Mouse (Mus musculus) CH12.LX (cell line): ENCODE data around the gene Ppip5k2. TPM values are rescaled to one million over a fixed set of nuclear protein-coding genes. Genes with fewer than 3 reads are reported as not detected.

Experiments used
- DNase-seq: peaks from one replicate; pipeline ENCODE4 v3.0.0-alpha.2; 2013; ENCODE audit errors: extremely low read depth
- H3K27ac ChIP-seq: 2 replicates; pipeline ENCODE4 v1.5.1; 2012; ENCODE audit warnings: low read depth, mild to moderate bottlenecking, control low read depth, moderate library complexity; ENCODE audit not compliant: insufficient read depth
- H3K27me3 ChIP-seq: replicated peaks from 2 replicates; pipeline ENCODE3; 2012; ENCODE audit warnings: inconsistent platforms
- H3K36me3 ChIP-seq, 2 experiments: replicated peaks in 1 of 2; 2 replicates each; pipeline versions ENCODE3 to v1.6.1; 2012; ENCODE audit warnings: inconsistent platforms in 1 of 2, low read length in 1 of 2, mild to moderate bottlenecking in 1 of 2, mixed read lengths in 1 of 2, moderate library complexity in 1 of 2; ENCODE audit not compliant: control insufficient read depth in 1 of 2, insufficient read depth in 1 of 2
- H3K4me1 ChIP-seq, 2 experiments: 2 replicates each; pipeline ENCODE4 v1.6.1; 2012; ENCODE audit warnings: inconsistent platforms in 1 of 2, moderate library complexity in 1 of 2; ENCODE audit not compliant: insufficient read depth in 2 of 2, control insufficient read depth in 1 of 2
- H3K4me2 ChIP-seq: 2 replicates; pipeline ENCODE4 v1.6.1; 2012; ENCODE audit warnings: low read depth, mild to moderate bottlenecking, control low read depth; ENCODE audit not compliant: poor library complexity, insufficient read depth, severe bottlenecking
- H3K4me3 ChIP-seq, 3 experiments: fragments of 150-350 bp in 1 of 3; sonication (generic) in 1 of 3; replicated peaks in 1 of 3; 2 replicates each; pipeline versions ENCODE3 to v1.5.1; 2011 to 2012; ENCODE audit warnings: low read depth in 2 of 3, low read length in 2 of 3, mild to moderate bottlenecking in 2 of 3, moderate library complexity in 2 of 3, control low read depth in 1 of 3, improper control_type of control experiment in 1 of 3, inconsistent platforms in 1 of 3, mixed read lengths in 1 of 3; ENCODE audit not compliant: poor library complexity in 1 of 3
- H3K79me2 ChIP-seq: replicated peaks from 2 replicates; pipeline ENCODE4 v1.6.1; 2012; ENCODE audit warnings: mild to moderate bottlenecking, moderate library complexity; ENCODE audit not compliant: control insufficient read depth, poor library complexity, insufficient read depth, severe bottlenecking; ENCODE audit errors: extremely low read depth
- H3K9ac ChIP-seq: 2 replicates; pipeline ENCODE4 v1.6.1; 2012; ENCODE audit warnings: low read depth, mild to moderate bottlenecking, control low read depth, moderate library complexity; ENCODE audit not compliant: insufficient read depth
- H3K9me3 ChIP-seq: replicated peaks from 2 replicates; pipeline ENCODE3; 2012; ENCODE audit warnings: low read length, inconsistent platforms, mixed read lengths
- BHLHE40 ChIP-seq: IDR thresholded peaks from 2 replicates; pipeline ENCODE4 v1.6.1; 2011; ENCODE audit warnings: mild to moderate bottlenecking, low read depth, low read length, improper control_type of control experiment
- CHD2 ChIP-seq: IDR thresholded peaks from 2 replicates; pipeline ENCODE4 v1.6.1; 2011; ENCODE audit warnings: low read length, improper control_type of control experiment
- CTCF ChIP-seq, 2 experiments: IDR thresholded peaks in 1 of 2; conservative IDR thresholded peaks in 1 of 2; 2 replicates each; pipeline ENCODE4 v1.5.1; 2011 to 2012; ENCODE audit warnings: low read depth in 2 of 2, low read length in 2 of 2, improper control_type of control experiment in 1 of 2, inconsistent platforms in 1 of 2, mild to moderate bottlenecking in 1 of 2, moderate library complexity in 1 of 2
- E2F4 ChIP-seq: IDR thresholded peaks from 2 replicates; pipeline ENCODE4 v1.6.1; 2011; ENCODE audit warnings: low read depth, low read length, improper control_type of control experiment; ENCODE audit not compliant: insufficient replicate concordance
- ELF1 ChIP-seq: IDR thresholded peaks from 2 replicates; pipeline ENCODE4 v1.6.1; 2014; ENCODE audit warnings: low read depth, mild to moderate bottlenecking, inconsistent platforms, low read length, improper control_type of control experiment
- EP300 ChIP-seq: IDR thresholded peaks from 2 replicates; pipeline ENCODE4 v1.6.1; 2011; ENCODE audit warnings: low read length, improper control_type of control experiment
- ETS1 ChIP-seq: conservative IDR thresholded peaks from 2 replicates; pipeline ENCODE4 v1.6.1; 2012; ENCODE audit warnings: low read depth, mild to moderate bottlenecking, inconsistent platforms, low read length, improper control_type of control experiment, moderate library complexity
- GABPA ChIP-seq: IDR thresholded peaks from 2 replicates; pipeline ENCODE4 v1.6.1; 2012; ENCODE audit warnings: low read depth, low read length, improper control_type of control experiment, inconsistent platforms; ENCODE audit not compliant: insufficient replicate concordance
- HCFC1 ChIP-seq: IDR thresholded peaks from 2 replicates; pipeline ENCODE4 v1.6.1; 2012; ENCODE audit warnings: low read depth, mild to moderate bottlenecking, inconsistent platforms, low read length, improper control_type of control experiment
- IRF4 ChIP-seq: IDR thresholded peaks from 2 replicates; pipeline ENCODE4 v1.6.1; 2014; ENCODE audit warnings: low read depth, mild to moderate bottlenecking, inconsistent platforms, low read length, improper control_type of control experiment
- JUN ChIP-seq: IDR thresholded peaks from 2 replicates; pipeline ENCODE4 v1.6.1; 2011; ENCODE audit warnings: low read depth, mild to moderate bottlenecking, low read length, improper control_type of control experiment, moderate library complexity; ENCODE audit not compliant: insufficient read depth
- JUND ChIP-seq: conservative IDR thresholded peaks from 2 replicates; pipeline ENCODE4 v1.6.1; 2011; ENCODE audit warnings: low read depth, low read length, improper control_type of control experiment
- KAT2A ChIP-seq: IDR thresholded peaks from 2 replicates; pipeline ENCODE4 v1.6.1; 2012; ENCODE audit warnings: low read length, improper control_type of control experiment, inconsistent platforms; ENCODE audit not compliant: insufficient replicate concordance
- MAFK ChIP-seq: IDR thresholded peaks from 2 replicates; pipeline ENCODE4 v1.6.1; 2011; ENCODE audit warnings: low read length, improper control_type of control experiment; ENCODE audit not compliant: insufficient replicate concordance
- MAZ ChIP-seq: IDR thresholded peaks from 2 replicates; pipeline ENCODE4 v1.6.1; 2012; ENCODE audit warnings: low read depth, mild to moderate bottlenecking, inconsistent platforms, low read length, improper control_type of control experiment, moderate library complexity
- MEF2A ChIP-seq: IDR thresholded peaks from 2 replicates; pipeline ENCODE4 v1.6.1; 2014; ENCODE audit warnings: low read depth, mild to moderate bottlenecking, inconsistent platforms, low read length, improper control_type of control experiment, borderline replicate concordance
- MXI1 ChIP-seq: IDR thresholded peaks from 2 replicates; pipeline ENCODE4 v1.6.1; 2011; ENCODE audit warnings: mild to moderate bottlenecking, low read depth, low read length, improper control_type of control experiment
- MYC ChIP-seq: IDR thresholded peaks from 2 replicates; pipeline ENCODE4 v1.6.1; 2011; ENCODE audit warnings: low read depth, mild to moderate bottlenecking, improper control_type of control experiment, low read length
- NELFE ChIP-seq: IDR thresholded peaks from 2 replicates; pipeline ENCODE4 v1.6.1; 2011; ENCODE audit warnings: low read depth, low read length, improper control_type of control experiment
- NRF1 ChIP-seq: IDR thresholded peaks from 2 replicates; pipeline ENCODE4 v1.6.1; 2014; ENCODE audit warnings: low read depth, mild to moderate bottlenecking, inconsistent platforms, low read length, improper control_type of control experiment, moderate library complexity
- PAX5 ChIP-seq: IDR thresholded peaks from 2 replicates; pipeline ENCODE4 v1.6.1; 2012; ENCODE audit warnings: low read length, inconsistent platforms, mixed read lengths
- POLR2A ChIP-seq: IDR thresholded peaks from 2 replicates; pipeline ENCODE4 v1.6.1; 2011; ENCODE audit warnings: low read depth, mild to moderate bottlenecking, improper control_type of control experiment, low read length
- POLR2AphosphoS2 ChIP-seq: IDR thresholded peaks from 2 replicates; pipeline ENCODE4 v1.6.1; 2011; ENCODE audit warnings: low read depth, low read length, improper control_type of control experiment
- RAD21 ChIP-seq: IDR thresholded peaks from 2 replicates; pipeline ENCODE4 v1.6.1; 2011; ENCODE audit warnings: low read depth, mild to moderate bottlenecking, low read length, improper control_type of control experiment, moderate library complexity
- SIN3A ChIP-seq: IDR thresholded peaks from 2 replicates; pipeline ENCODE4 v1.6.1; 2012; ENCODE audit warnings: low read length, improper control_type of control experiment, inconsistent platforms
- TBP ChIP-seq: conservative IDR thresholded peaks from 2 replicates; pipeline ENCODE4 v1.6.1; 2011; ENCODE audit warnings: low read depth, low read length, improper control_type of control experiment
- UBTF ChIP-seq: IDR thresholded peaks from 2 replicates; pipeline ENCODE4 v1.6.1; 2012; ENCODE audit warnings: low read depth, mild to moderate bottlenecking, inconsistent platforms, low read length, improper control_type of control experiment, moderate library complexity
- ZNF384 ChIP-seq: IDR thresholded peaks from 2 replicates; pipeline ENCODE4 v1.6.1; 2012; ENCODE audit warnings: low read depth, low read length, improper control_type of control experiment, inconsistent platforms
- dilution Hi-C: fragments of 300-500 bp; cut with MboI; formaldehyde crosslinking; loops from 2 replicates; pipeline ENCODE4 v1.14.3; 2020; ENCODE audit warnings: low sequenced_read_pairs; ENCODE audit not compliant: extremely low pct_unique_long_range_greater_than_20kb, extremely low pct_ligation_motif_present
- in situ Hi-C: fragments of 300-500 bp; cut with MboI; formaldehyde crosslinking; loops from 3 replicates; pipeline ENCODE4 v1.14.3; 2019; ENCODE audit warnings: low sequenced_read_pairs, low pct_ligation_motif_present, low pct_unique_long_range_greater_than_20kb, mixed read lengths
- polyA plus RNA-seq: library from polyadenylated mRNA; unstranded; fragments of >175 nt; gene quantifications from 2 replicates; pipeline ENCODE4 v1.2.1, GENCODE M21; 2012; ENCODE audit warnings: low read depth; ENCODE audit not compliant: insufficient read length
- total RNA-seq, 2 experiments: library from RNA; depleted of rRNA; stranded (reverse); fragments of 300-350 nt in 1 of 2; fragments of >200 nt in 1 of 2; gene quantifications; 2 replicates each; pipeline ENCODE4 v1.2.3; 2012 to 2014

Ppip5k2 gene
- total and polyA plus RNA-seq, 3 experiments: 27.4 to 44.9 (median 29.8) TPM

- no peak for TF ChIP-seq SIN3A
- TF ChIP-seq JUND: no peak; the same call in 1 of the 2 replicates
- TF ChIP-seq NELFE: no peak
- no peak for TF ChIP-seq ELF1
- TF ChIP-seq ZNF384: peak; percentile 57
- TF ChIP-seq MAFK: no peak; the same call in 1 of the 2 replicates
- TF ChIP-seq KAT2A: no peak
- TF ChIP-seq HCFC1: no peak
- no peak for TF ChIP-seq RAD21
- no peak for TF ChIP-seq POLR2A
- TF ChIP-seq BHLHE40: no peak
- no peak for TF ChIP-seq MXI1
- TF ChIP-seq CHD2: no peak
- TF ChIP-seq CTCF (conservative IDR thresholded peaks at IDR 0.05 in 1 of 2, IDR thresholded peaks at IDR 0.05 in 1 of 2; ENCODE audit: low read depth in 2 of 2, low read length in 2 of 2): no peak
- TF ChIP-seq MYC: no peak
- no peak for TF ChIP-seq UBTF
- TF ChIP-seq E2F4: no peak
- peak; percentile 73; the same call in 1 of the 2 replicates for TF ChIP-seq IRF4
- TF ChIP-seq NRF1: no peak
- TF ChIP-seq MAZ: no peak
- peak; percentile 81 for TF ChIP-seq ETS1
- peak; percentile 9; the same call in 1 of the 2 replicates for TF ChIP-seq JUN
- no peak for TF ChIP-seq PAX5
- peak; percentile 33 for TF ChIP-seq EP300
- TF ChIP-seq GABPA: no peak
- peak; percentile 46; the same call in 1 of the 2 replicates for TF ChIP-seq MEF2A
- no peak for TF ChIP-seq TBP
- TF ChIP-seq POLR2AphosphoS2: no peak
- no peaks in the 10 kb centered on the region for H3K27me3 ChIP-seq
- peaks cover 26 to 65% of the 10 kb centered on the region in 2 experiments for H3K36me3 ChIP-seq
- DNase-seq: peak; percentile 46
- no peaks in the 10 kb centered on the region for H3K79me2 ChIP-seq
- in situ Hi-C loops (no loop called here), dilution Hi-C loops (no loop called here)
- H3K4me3 ChIP-seq: no peak overlapping the region
- H3K9me3 ChIP-seq: no peaks in the 10 kb centered on the region
- H3K4me2 ChIP-seq: peak overlapping the region; percentile 89
- no peaks in the 10 kb centered on the region for H3K4me1 ChIP-seq
- peak overlapping the region; percentile 66 for H3K9ac ChIP-seq
- no peak overlapping the region for H3K27ac ChIP-seq
Measured at GRCm38 (mm10) chr1:97746261-97746660, 23.9 kb downstream of the Ppip5k2 start.
